ENCODE assay signal across 23 mouse cellular contexts in the genomic region with DNA sequence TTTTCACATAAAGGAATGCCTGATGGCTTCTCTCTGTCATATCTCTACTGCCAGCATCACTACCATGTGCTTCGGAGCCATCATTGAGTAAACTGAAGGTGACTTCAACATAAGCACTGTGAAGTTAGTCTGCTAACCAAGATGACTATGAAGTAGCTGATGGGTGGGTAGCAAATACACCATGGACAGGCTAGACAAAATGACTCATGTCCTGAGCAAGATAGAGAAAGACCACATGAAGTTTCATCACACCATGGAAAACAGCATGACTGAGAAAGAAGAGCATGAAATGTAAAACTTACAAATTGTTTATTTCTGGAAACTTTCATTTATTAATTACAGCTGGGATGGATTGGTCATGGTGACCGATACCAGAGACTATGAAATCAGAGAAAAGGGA.
"Had no signal": no experiment of that assay in that cellular context is flagged by ENCODE, and none has a peak within 500 bp of the region (broad histone marks: within the 10 kb centered on the region; RNA-seq: fewer than 3 reads in every experiment).

No protein-coding gene starts in this region.

- H3K36me3 ChIP-seq: heart, embryonic 10.5 days; heart, embryonic 12.5 days; hindbrain, embryonic 13.5 days; hindbrain, embryonic 15.5 days; limb, embryonic 10.5 days; limb, embryonic 12.5 days; liver, embryonic 13.5 days; liver, embryonic 15.5 days had no signal

- ATAC-seq: hindbrain, postnatal 0 days; intestine, embryonic 16.5 days had no signal

- H3K27me3 ChIP-seq: heart, embryonic 12.5 days; hindbrain, embryonic 13.5 days; hindbrain, embryonic 15.5 days; limb, embryonic 12.5 days; liver, embryonic 13.5 days; liver, embryonic 15.5 days had no signal

- H3K4me2 ChIP-seq: heart, embryonic 12.5 days; hindbrain, embryonic 13.5 days; hindbrain, embryonic 15.5 days; limb, embryonic 12.5 days; liver, embryonic 11.5 days; liver, embryonic 13.5 days; liver, embryonic 15.5 days had no signal

- H3K4me3 ChIP-seq: heart, embryonic 10.5 days; heart, embryonic 12.5 days; hindbrain, embryonic 13.5 days; hindbrain, embryonic 15.5 days; layer of hippocampus, adult 2 months; left cerebral cortex, adult 2 months; limb, embryonic 10.5 days; limb, embryonic 12.5 days; liver, embryonic 13.5 days; liver, embryonic 15.5 days had no signal

- DNase-seq: gastrocnemius, postnatal 14 days; gastrocnemius, postnatal 36 days; heart, adult 11 months; heart, postnatal 10 days; kidney, adult 11 months; kidney, adult 2 months; kidney, postnatal 10 days; kidney, postnatal 25 days; kidney, postnatal 4 days; liver; liver, embryonic 13.5 days had no signal
